Mouse (Mus musculus): ENCODE measurements around the gene Ap2b1. TPM values are rescaled to one million over a fixed set of nuclear protein-coding genes. Genes with fewer than 3 reads are reported as not detected.

The Ap2b1 gene
- total and polyA plus RNA-seq, 2 experiments from 2014 or later, result 20.1 to 51.6 TPM

- DNase-seq (ENCODE audit: low spot score) (peak; percentile 75), ATAC-seq (ENCODE audit: insufficient read depth, low read depth) (peak; percentile 9; the same call in 1 of the 2 replicates)
- no peaks in the 10 kb centered on the region for H3K36me3 ChIP-seq (replicated peaks; ENCODE audit: control insufficient read depth, insufficient read depth, low read length)
- H3K4me1 ChIP-seq (ENCODE audit: control insufficient read depth, insufficient read depth), result peaks cover 28% of the 10 kb centered on the region
- 13% methylated on average over 29 of the region's 29 CpGs for WGBS
- H3K27ac ChIP-seq (ENCODE audit: low read depth), result no peak overlapping the region
- peak overlapping the region; percentile 19; the same call in 1 of the 2 replicates for H3K4me3 ChIP-seq (ENCODE audit: low read depth, low read length)
- H3K9me3 ChIP-seq (replicated peaks; ENCODE audit: control insufficient read depth, low read length), result no peaks in the 10 kb centered on the region
- H3K4me2 ChIP-seq (ENCODE audit: low read depth, low read length), result peak overlapping the region; percentile 50
- H3K27me3 ChIP-seq (ENCODE audit: control insufficient read depth, insufficient read depth, low read length), result peaks cover 41% of the 10 kb centered on the region
- TF ChIP-seq CTCF (IDR thresholded peaks at IDR 0.05; ENCODE audit: low read depth) (peak; percentile 85), EP300 (IDR thresholded peaks at IDR 0.05; ENCODE audit: low read depth) (no peak)
- H3K9ac ChIP-seq (replicated peaks; ENCODE audit: low read depth, low read length), result no peak overlapping the region
Observed at GRCm38 (mm10) chr11:83442596-83443267, 143.9 kb downstream of the Ap2b1 start.

GRCm38 (mm10) chr11:83443824-83444223 lies 145.0 kb downstream of the Ap2b1 start:
- no peak overlapping the region for H3K27ac ChIP-seq (ENCODE audit: low read depth)
- H3K27me3 ChIP-seq (ENCODE audit: control insufficient read depth, insufficient read depth, low read length), result peaks cover 41% of the 10 kb centered on the region
- DNase-seq (ENCODE audit: low spot score) (no peak), ATAC-seq (ENCODE audit: insufficient read depth, low read depth) (no peak)
- no peaks in the 10 kb centered on the region for H3K36me3 ChIP-seq (replicated peaks; ENCODE audit: control insufficient read depth, insufficient read depth, low read length)
- H3K4me2 ChIP-seq (ENCODE audit: low read depth, low read length), result no peak overlapping the region
- H3K9me3 ChIP-seq (replicated peaks; ENCODE audit: control insufficient read depth, low read length), result no peaks in the 10 kb centered on the region
- 15% methylated on average over 7 of the region's 7 CpGs for WGBS
- H3K4me1 ChIP-seq (ENCODE audit: control insufficient read depth, insufficient read depth), result peaks cover 39% of the 10 kb centered on the region
- TF ChIP-seq EP300 (IDR thresholded peaks at IDR 0.05; ENCODE audit: low read depth) (no peak), CTCF (IDR thresholded peaks at IDR 0.05; ENCODE audit: low read depth) (no peak)
- no peak overlapping the region for H3K9ac ChIP-seq (replicated peaks; ENCODE audit: low read depth, low read length)
- no peak overlapping the region for H3K4me3 ChIP-seq (ENCODE audit: low read depth, low read length)

- Histone ChIP-seq H3K4me2 (ENCODE audit: low read depth, low read length) (peak overlapping the region; percentile 48), H3K27ac (ENCODE audit: low read depth) (no peak overlapping the region), H3K27me3 (ENCODE audit: control insufficient read depth, insufficient read depth, low read length) (peaks cover 41% of the 10 kb centered on the region), H3K4me3 (ENCODE audit: low read depth, low read length) (peak overlapping the region; percentile 20), H3K36me3 (replicated peaks; ENCODE audit: control insufficient read depth, insufficient read depth, low read length) (no peaks in the 10 kb centered on the region), H3K4me1 (ENCODE audit: control insufficient read depth, insufficient read depth) (peaks cover 50% of the 10 kb centered on the region), H3K9me3 (replicated peaks; ENCODE audit: control insufficient read depth, low read length) (no peaks in the 10 kb centered on the region), H3K9ac (replicated peaks; ENCODE audit: low read depth, low read length) (no peak overlapping the region)
- ATAC-seq (ENCODE audit: insufficient read depth, low read depth) (no peak), DNase-seq (ENCODE audit: low spot score) (no peak)
- 31% methylated on average over 19 of the region's 19 CpGs for WGBS
- TF ChIP-seq CTCF (IDR thresholded peaks at IDR 0.05; ENCODE audit: low read depth) (no peak), EP300 (IDR thresholded peaks at IDR 0.05; ENCODE audit: low read depth) (no peak)
Observed at GRCm38 (mm10) chr11:83445001-83445400, 146.2 kb downstream of the Ap2b1 start.

GRCm38 (mm10) chr11:83447612-83448011 lies 148.8 kb downstream of the Ap2b1 start:
- Histone ChIP-seq H3K4me3 (ENCODE audit: low read depth, low read length) (no peak overlapping the region), H3K4me2 (ENCODE audit: low read depth, low read length) (no peak overlapping the region), H3K9me3 (replicated peaks; ENCODE audit: control insufficient read depth, low read length) (no peaks in the 10 kb centered on the region), H3K4me1 (ENCODE audit: control insufficient read depth, insufficient read depth) (peaks cover 37% of the 10 kb centered on the region), H3K27ac (ENCODE audit: low read depth) (peak overlapping the region; percentile 43; the same call in 1 of the 2 replicates), H3K27me3 (ENCODE audit: control insufficient read depth, insufficient read depth, low read length) (peaks cover 29% of the 10 kb centered on the region), H3K9ac (replicated peaks; ENCODE audit: low read depth, low read length) (no peak overlapping the region), H3K36me3 (replicated peaks; ENCODE audit: control insufficient read depth, insufficient read depth, low read length) (no peaks in the 10 kb centered on the region)
- DNase-seq (ENCODE audit: low spot score) (no peak), ATAC-seq (ENCODE audit: insufficient read depth, low read depth) (no peak)
- TF ChIP-seq CTCF (IDR thresholded peaks at IDR 0.05; ENCODE audit: low read depth) (no peak), EP300 (IDR thresholded peaks at IDR 0.05; ENCODE audit: low read depth) (no peak)
- 85% methylated on average over 10 of the region's 10 CpGs for WGBS

GRCm38 (mm10) chr11:83448021-83448926 lies 149.4 kb downstream of the Ap2b1 start:
- WGBS, result 33% methylated on average over 16 of the region's 16 CpGs
- Histone ChIP-seq H3K4me1 (ENCODE audit: control insufficient read depth, insufficient read depth) (peaks cover 34% of the 10 kb centered on the region), H3K36me3 (replicated peaks; ENCODE audit: control insufficient read depth, insufficient read depth, low read length) (no peaks in the 10 kb centered on the region), H3K9me3 (replicated peaks; ENCODE audit: control insufficient read depth, low read length) (no peaks in the 10 kb centered on the region), H3K27ac (ENCODE audit: low read depth) (peak overlapping the region; percentile 43), H3K4me2 (ENCODE audit: low read depth, low read length) (no peak overlapping the region; the same call in 1 of the 2 replicates), H3K9ac (replicated peaks; ENCODE audit: low read depth, low read length) (no peak overlapping the region), H3K27me3 (ENCODE audit: control insufficient read depth, insufficient read depth, low read length) (peaks cover 23% of the 10 kb centered on the region), H3K4me3 (ENCODE audit: low read depth, low read length) (no peak overlapping the region)
- no peak for TF ChIP-seq EP300 (IDR thresholded peaks at IDR 0.05; ENCODE audit: low read depth)
- no peak for TF ChIP-seq CTCF (IDR thresholded peaks at IDR 0.05; ENCODE audit: low read depth)
- peak; percentile 68 for DNase-seq (ENCODE audit: low spot score)
- ATAC-seq (ENCODE audit: insufficient read depth, low read depth), result peak; percentile 56

Data from heart, postnatal 0 days (tissue).